Mouse (Mus musculus): Measurements from ENCODE around the gene Gm4707.

DNA sequence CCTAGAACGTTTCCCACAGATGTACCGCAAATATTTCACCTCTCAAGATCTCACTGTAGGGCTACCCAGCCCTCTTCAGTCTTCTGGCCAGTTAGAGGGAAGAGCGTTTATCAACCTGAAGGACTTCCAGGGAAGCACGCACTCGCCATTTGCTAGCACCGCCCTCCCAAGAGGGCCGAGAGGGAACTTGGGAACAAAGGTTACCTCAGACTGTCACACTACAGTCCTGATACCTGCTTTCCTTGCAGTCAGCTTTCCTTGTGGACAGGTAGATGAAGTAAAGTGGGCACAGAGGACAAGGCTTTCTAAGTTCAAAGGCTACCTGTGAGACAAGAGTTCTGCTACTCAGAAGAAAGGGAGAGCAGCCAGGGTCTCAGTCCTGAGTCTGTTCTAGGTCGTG is 47.1 kb upstream of the Gm4707 start:
- TF ChIP-seq CTCF (IDR thresholded peaks at IDR 0.05; ENCODE audit: borderline replicate concordance, insufficient read depth, low read length) = no peak
- no peak for TF ChIP-seq POLR2A (IDR thresholded peaks at IDR 0.05; ENCODE audit: low read depth, low read length)

All from embryonic fibroblast, embryonic 13.5 days (primary cell).